Mouse (Mus musculus): ENCODE data around the gene 3110082I17Rik.
A peak's percentile ranks its signal among the peaks of the same experiment; 100 is the strongest.

3110082I17Rik gene

DNA sequence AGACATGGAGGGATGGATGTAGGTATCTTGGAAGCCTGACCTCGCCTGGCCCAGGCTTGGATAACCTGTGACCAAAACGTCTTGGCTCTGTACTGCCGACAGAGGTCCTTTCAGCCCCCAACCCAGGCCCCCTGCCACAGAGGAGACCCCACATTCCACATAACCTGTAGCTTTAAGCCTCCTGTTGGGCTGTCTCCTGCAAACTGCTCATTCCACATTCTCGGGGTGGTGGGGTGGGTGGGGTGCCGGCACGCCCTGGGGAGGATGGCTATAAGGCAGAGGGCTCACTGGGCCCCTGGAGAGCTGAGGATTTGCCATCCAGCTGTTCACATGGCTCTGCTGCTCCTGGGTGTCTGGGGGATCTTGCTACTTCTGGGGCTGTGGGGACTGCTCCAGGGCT lies 108.0 kb downstream of the 3110082I17Rik start, which contains the start of gene Cyp2w1:
TSS of gene Cyp2w1 (plus strand) at position 301 of the 400 bp plus-strand sequence.
- no peak for DNase-seq (ENCODE audit: low read depth)

DNA sequence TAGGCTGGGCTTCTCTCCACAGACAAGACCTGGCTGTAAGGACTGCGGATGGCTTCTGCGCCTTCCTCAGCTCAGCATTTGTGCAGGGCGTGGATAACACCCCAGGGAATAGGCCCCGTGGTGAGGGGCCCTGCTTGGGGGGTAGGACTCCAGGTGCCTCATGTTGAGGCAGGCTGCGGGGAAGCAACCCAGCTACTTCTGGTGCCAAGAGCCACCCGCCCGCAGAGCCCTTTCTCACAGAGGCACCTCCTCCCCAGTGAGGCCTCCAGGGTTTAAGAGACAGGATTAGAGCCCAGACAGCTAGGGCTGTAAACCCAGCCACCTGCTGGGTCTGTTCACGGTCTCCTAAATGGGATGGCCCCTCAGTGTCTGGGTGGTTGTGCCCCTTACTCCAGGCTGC lies 108.7 kb downstream of the 3110082I17Rik start:
- no peak for DNase-seq (ENCODE audit: low read depth)

DNA sequence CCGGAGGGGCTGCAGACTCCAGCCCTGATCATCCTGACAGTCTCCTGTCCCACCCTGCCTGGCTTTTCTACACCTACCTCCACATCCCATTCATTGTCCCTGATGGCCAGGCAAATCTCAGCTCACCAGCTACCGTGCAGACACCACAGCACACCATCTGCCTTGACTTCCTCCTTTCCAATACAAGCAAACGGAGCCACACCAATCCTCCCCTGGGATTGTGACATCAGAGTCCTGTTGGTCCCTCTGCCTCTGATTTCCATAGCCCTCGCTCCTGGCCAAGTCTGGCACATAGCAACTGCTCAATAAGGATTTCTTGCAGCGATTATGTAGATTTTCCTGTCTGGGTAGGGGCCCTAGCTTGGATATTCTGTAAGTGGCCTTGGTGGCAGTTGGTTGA lies 109.2 kb downstream of the 3110082I17Rik start, which contains the start of gene Cox19:
TSS of gene Cox19 (minus strand) at position 285 of the 400 bp plus-strand sequence.
- no peak for DNase-seq (ENCODE audit: low read depth)

DNA sequence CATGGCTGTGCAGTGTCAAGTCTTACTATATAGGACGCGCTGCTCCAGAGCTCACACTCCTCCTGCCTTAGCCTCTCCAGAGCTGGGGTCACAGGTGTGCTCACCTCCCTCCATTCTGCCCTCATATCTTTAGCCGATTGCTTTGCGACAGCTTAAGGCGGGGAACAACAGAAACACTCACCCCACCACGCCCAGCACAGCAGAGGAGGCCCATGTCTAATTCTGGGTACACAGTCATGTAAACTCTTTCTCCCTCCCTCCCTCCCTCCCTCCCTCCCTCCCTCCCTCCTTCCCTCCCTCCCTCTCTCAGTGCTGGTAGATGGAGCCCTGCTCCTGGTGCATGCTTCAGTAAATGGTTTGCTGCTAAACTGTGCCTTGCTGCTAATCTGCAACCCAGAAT lies 110.6 kb downstream of the 3110082I17Rik start:
- DNase-seq (ENCODE audit: low read depth): no peak

DNA sequence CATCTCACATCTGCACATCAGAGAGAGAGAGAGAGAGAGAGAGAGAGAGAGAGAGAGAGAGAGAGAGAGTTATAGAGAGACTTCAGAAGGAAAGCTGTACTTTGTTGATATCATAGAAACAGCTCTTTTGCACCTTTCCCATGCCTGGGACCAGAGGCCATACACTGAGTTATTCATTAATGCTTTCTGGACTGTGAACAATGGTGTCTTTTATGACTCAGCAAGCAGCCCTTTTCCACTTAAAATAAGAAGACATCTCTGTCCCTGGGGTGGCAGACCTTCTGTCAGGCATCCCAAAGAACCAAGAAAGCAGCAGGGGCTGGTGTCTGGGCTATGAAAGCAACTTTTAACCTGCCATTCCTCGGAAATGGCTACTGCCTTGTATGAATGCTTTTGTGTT lies 113.1 kb downstream of the 3110082I17Rik start:
- no peak for DNase-seq (ENCODE audit: low read depth)

DNA sequence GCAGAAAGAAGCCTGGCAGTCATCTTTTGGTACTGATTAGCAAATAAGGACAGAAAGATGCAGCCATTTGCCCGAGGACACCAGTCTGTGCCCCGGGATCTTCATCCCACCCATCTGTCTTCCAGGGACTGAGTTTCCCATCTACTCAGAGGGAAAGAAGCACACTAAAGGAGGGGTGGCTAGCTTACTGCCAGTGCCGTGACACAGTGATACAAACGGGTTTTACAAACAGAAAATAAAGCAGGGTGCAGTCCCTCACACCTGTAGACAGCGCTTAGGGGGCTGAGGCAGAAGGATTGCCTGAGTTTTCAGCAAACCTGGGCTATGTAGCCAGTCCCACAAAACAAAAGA lies 115.0 kb downstream of the 3110082I17Rik start:
- no peak for DNase-seq (ENCODE audit: low read depth)

DNA sequence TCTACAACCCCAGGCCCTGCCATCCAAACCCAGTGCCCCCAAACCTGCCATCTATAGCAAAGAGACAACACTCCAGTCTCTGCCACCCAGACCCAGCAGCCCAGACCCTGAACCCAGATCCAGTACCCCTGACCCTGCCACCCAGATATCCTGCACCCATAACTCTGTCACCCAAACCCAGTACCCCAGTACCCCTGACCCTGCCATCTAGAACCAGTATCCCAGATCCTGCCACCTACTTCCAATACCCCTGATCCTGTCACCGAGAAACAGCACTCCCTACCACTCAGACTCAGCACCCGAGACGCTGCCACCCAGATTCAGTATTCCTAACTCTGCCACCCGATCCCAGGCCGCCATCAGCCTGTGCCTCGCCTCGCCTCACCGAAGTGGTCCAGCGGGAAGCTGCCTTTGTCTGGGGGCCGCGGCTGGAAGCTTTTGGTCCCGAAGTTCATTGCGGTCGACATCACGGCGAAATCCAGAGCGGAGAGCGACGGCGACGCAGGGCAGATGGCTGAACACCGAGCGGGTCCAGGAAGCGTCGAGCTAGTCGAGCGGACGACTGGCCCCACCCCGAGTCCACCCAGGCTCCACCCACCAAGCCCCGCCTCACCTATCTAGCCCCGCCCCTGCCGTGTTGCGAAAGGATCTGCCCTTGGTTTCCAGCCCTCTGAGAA lies 115.5 kb downstream of the 3110082I17Rik start:
- peak; percentile 98 for DNase-seq (ENCODE audit: low read depth)

DNA sequence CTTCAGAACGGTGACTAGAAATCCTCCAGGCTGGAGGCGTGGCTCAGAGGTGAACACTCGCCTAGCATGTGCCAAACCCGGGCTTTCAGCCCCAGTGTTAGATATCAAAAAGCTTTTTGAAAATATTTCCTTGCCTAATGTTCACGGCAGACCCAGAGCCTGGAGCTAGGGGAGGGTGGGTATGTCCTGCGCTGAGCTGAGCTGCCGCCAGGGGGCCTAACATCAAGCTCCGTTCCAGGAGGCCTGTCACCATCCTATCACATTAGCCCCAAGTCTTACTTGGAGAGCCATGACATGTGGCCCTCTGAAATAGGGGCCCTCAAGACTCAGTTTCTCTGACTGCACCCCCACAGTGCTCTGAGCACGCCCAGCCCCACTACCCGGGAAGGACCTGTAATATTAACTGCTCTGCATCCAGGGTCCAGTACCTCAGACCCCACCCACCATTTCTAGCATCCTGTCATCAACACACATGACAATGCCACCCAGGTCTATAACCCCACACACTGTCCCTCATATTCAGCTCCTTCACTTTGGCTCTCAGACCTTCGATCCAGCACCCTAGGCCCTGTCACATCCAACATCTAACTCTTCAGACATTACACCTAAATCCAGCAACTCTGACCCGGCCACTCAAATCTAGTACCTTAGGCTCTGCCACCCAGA lies 116.2 kb downstream of the 3110082I17Rik start:
- DNase-seq (ENCODE audit: low read depth): peak; percentile 93

DNA sequence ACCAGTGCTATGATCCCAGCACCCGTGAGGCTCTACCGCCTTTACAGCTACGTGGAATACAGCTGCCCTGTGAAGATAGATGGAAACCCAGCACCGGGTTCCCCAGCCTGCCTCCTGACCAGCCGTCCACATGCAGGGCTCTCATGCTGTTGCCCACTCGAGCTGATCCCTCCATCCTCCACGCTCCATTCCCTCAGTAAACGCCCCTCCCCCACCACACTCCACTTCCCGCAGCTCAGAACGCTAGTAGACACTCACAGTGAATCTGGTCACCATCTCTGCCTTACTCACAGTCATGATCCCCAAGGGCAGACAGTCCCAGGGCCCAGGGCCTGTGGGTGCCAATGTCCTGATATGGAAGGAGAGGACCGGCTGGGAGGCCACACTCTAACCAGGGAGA lies 121.4 kb downstream of the 3110082I17Rik start:
- DNase-seq (ENCODE audit: low read depth): no peak

DNA sequence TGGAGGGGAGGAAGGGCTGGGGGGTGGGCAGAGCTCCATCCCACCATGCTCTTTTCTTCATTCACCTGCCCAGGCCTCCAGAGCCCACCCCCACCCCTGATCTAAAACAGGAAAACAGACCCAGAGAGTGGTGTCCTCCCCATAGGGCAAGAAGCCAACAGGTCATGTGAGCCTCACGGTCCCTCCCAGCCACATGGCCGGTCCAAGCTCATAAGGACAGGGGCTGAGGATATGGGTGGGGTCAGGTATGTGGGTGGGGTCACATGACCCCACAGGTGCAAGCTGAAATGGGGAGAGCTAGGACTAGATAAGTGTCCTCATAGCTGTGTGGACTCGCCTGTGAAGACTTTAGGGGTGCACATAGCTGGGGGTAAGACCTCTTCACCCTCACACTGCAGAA lies 121.9 kb downstream of the 3110082I17Rik start:
- DNase-seq (ENCODE audit: low read depth): no peak

DNA sequence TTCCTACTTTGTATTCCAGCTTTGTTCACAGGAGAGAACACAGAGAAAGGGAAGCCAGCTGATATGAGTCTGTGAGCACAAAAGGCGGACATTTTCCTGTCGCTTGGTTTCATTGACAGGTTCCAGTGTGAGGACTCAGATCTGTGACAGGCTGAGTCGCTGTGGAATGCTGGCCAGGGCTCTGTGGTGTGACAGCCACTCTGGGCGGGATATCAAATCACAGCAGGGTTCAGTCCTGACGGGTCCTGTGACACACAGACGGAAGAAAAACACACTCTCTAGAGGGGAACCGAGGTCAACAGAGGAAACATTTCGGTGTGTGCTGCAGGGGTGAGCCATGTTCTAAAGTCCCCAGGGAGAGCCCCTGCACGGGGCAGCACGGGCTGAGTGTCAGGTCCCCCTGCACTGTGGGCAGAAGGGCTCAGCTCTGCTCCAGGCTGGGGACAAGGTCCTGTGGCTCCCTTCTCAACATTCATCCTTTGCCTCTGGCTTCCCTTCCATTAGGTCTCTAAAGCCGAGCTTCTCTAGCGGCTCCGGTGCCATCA lies 122.4 kb downstream of the 3110082I17Rik start:
- DNase-seq (ENCODE audit: low read depth): no peak

DNA sequence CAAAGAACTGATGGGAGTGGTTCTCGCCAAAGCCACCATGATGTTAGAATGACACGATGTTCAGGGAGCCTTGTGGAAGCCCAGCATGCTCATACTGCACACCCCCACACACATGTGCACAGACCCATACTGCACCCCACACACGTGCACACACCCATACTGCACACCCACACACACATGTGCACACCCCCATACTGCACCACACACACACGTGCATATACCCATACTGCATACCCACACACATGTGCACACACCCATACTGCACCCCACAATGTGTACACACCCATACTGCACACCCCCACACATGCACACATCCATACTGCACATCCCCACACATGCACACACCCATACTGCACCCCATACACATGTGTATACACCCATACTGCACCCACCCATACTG lies 124.7 kb downstream of the 3110082I17Rik start:
- no peak for DNase-seq (ENCODE audit: low read depth)

DNA sequence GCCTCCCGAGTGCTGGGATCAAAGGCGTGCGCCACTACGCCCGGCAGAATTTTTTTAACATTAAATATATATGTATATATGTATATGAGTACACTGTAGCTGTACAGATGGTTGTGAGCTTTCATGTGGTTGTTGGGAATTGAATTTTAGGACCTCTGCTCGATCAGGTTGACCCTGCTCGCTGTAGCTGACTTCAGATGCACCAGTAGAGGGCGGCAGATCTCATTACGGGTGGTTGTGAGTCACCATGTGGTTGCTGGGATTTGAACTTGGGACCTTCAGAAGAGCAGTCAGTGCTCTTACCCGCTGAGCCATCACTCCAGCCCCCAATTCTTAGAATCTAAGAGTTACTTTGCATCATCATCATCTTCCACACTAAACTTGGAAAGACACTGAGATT lies 125.9 kb downstream of the 3110082I17Rik start:
- peak; percentile 20 for DNase-seq (ENCODE audit: low read depth)

DNA sequence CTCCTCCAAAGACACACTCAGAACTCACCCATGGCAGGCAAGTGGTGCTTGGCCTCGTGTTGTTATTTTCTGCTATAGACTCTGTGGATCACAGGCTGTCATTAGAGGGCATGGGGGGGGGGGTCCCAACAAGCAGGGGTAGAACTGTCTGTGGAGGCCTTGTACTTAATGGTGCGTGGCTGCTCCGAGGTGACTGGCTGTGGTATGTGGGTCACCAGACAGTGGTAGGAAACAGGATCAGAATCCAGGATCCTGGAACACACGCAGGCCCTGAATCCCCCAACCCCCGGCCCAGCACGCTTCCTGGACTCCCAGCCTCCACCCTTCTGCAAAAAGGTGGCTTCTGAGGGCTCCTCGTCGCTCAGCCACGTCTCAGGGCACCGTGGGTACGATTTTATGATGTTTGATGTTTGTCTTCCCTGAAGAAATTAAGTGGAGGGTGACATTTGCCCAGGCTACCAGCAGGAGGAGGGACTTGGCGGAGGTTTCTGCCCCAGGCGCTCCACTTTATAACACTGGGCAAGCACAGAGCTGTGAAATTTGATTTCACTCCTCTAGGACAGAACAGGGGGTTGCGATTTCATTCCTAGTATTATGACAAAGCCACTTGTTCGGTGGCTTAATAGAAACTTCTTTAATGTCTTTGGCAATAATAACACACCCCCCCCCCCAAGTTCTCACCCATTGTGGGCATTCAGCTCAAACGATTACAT lies 126.9 kb downstream of the 3110082I17Rik start:
- no peak for DNase-seq (ENCODE audit: low read depth)

DNA sequence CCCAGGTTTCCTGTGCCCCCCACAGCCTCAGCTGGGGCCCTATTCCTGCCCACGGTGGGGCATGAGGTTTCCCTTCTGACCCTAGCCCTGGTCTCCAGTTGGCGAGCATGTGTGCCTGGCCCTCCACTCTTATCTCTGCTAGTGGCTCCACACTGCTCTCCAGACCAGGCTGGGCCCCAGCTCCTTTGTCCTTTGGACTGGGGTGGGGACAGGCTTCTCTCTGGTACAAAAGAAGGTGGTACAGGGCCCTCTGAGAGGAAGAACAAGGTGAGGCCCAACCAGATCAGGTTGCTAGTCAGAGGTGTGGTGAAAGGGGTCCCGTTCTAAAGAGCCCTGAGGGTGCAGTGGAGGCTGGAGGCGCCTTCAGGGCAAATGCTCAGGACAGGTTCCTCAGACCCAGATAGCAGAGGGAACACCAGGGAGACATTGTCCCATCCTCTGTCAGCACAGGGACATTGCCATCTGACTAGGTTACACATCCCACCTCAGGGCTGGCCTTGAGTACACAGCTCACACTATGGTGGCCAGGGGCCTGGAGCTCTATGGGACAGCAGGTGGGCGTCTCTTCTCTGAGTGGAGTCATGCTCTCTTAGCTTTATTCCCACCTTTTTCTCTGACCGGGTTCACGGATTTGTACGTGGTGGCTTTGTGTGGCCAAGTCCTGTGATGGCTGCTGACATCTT lies 127.6 kb downstream of the 3110082I17Rik start:
- no peak for DNase-seq (ENCODE audit: low read depth)

DNA sequence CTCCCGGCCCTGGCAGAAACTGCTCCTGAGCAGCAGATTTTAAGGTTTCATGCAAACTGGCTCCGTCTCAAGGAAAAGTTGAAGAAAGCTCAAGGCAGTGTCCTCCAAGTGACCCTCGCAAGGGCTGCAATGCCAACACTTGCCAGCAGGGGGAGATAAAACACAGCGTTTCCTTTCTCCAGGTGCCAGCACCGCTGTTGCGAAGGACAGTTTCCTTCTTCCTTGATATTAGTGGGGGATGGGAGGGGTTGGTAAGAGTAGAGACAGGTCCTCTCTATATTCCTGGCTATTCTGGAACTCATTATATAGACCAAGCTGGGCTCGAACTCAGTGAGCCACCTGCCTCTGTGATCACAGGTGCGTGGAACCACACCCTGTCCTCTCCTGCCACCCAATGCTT lies 128.6 kb downstream of the 3110082I17Rik start:
- DNase-seq (ENCODE audit: low read depth): peak; percentile 90

DNA sequence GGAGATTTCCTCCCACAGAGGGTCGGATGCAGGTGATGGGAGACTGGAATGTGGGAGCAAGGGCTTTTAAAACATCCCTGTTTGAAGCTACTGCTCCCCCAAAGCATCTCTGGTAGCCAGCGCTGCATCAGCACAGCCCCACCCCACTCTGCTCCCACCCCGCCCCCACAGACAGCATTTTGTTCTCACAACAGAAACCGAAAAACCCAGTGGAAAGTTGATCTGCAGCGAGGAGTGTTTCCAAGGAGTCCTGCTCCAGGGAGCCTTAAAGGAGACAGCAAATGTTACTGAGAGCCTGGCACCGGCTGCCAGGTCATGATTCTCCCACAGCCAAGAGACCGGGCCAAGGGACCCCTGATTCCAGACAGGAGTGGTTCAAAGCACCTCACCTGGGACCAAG lies 129.6 kb downstream of the 3110082I17Rik start:
- DNase-seq (ENCODE audit: low read depth): no peak

DNA sequence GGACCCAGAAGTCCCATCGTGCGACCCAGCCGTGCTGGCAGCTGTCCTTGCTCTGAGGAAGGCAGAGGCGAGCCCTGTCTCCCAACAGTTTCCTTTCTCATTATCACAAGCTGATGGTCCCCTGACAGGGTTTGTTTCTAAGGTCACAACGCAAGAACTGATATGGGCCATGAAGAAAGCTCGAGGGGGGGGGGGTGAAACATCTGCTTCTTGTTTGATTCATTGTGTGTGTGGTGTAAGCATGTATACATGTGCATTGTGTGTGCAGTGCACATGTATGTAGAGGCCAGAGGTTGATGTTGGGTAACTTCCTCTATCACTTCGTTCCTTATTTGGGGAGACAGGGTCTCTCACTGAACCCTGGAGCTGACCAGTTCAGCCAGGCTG lies 132.7 kb downstream of the 3110082I17Rik start:
- no peak for DNase-seq (ENCODE audit: low read depth)

DNA sequence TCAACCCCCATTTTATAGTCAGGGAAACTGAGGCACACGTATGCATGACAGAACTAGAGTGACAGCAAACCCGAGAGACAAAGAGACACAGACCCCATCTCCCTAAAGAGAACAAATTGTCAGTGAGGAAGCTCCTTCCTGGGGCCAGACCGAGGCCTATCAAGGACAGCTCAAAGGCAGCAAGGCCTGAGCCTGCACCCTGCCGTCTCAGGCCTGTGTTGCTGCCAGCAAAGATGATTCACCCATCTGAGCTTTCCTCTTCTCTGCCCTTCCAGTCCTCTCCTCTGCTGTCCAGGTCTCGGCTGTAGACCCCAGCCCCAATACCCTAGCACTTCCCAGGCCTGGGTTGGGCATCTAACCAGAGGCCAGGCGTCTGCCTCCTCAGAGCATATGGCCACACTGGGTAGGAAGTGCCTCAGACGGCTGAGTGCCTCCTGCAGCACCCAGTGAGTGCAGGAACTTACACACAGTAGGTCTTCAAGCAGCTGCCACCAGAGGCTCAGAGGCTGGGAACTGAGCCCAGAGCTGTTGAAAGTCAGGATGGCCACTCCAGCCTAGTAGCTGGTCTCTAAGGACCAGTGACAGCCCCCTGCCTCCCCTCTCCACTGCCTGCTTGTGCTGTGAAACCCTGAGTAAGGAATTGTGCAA lies 133.2 kb downstream of the 3110082I17Rik start:
- DNase-seq (ENCODE audit: low read depth): peak; percentile 48

DNA sequence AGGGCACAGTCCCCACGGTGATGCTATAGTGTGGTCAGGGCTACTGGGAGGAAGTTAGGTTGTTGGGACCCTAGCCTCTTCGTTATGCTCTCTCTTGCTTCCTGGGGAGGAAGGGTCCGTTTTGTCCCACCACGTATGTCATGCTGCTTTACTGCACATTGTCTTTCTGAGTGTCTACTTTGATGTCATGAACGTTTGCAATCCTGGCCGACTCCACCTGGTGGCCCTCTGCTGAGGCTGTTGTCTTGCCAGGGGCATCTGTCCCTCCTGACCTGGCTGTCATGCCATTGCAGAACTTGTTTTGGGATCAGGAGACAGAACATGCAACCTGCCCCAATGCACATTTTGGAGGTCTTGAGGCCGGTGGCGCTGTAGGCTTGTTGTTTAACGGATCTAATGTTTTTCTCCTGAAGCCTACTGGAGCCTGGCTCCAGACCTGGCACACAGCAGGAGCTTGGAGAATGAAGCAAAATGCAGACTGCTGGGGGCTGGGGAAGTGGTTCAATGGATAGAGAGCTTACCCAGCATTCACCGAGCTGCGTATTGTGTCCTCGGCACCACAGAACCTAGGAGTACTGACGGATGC lies 134.1 kb downstream of the 3110082I17Rik start:
- DNase-seq (ENCODE audit: low read depth): no peak

DNA sequence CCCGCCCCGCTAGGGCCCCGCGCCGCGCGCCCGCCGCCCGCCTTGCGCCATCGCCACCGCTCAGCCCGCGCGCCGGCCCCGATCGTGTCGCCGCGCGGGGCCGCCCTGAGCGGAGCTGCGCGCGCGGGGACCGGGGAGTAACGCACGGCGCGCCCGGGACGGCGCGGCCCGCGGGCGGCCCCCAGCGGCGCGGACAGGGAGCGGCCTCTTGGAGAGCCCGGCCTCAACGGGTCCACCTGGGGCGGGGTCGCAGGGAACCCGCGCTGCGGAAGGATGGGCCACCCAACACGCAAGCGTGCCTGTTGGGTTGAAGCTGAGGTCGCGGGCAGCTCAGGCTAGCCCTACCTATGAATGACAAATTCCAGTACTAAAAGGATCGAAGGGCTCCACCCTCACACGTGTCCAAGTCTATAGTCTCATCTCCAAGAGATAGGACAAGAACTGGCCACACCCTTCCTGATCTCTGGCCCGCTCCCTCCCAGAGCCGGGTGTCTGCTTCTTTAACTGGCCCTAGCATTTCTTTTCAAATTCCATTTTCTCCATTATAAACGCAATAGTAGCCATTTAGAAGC lies 134.8 kb downstream of the 3110082I17Rik start, which contains the start of gene Adap1:
TSS of gene Adap1 (minus strand) at position 228 of the 572 bp plus-strand sequence.
- DNase-seq (ENCODE audit: low read depth): no peak

All from NIH3T3 (cell line).